Mouse (Mus musculus) bone marrow, adult 2 months (tissue): ENCODE results near the gene Birc7.

Experiments
- CTCF ChIP-seq: fragments of 200-500 bp; IDR thresholded peaks from 2 replicates; pipeline ENCODE4 v1.5.1; 2011; ENCODE audit warnings: low read length, control low read depth; ENCODE audit not compliant: control insufficient read depth, insufficient read depth
- POLR2A ChIP-seq: fragments of 200-500 bp; IDR thresholded peaks from 2 replicates; pipeline ENCODE4 v1.6.1; 2011; ENCODE audit warnings: low read depth, mild to moderate bottlenecking, control low read depth, low read length, borderline replicate concordance; ENCODE audit not compliant: control insufficient read depth

GRCm38 (mm10) chr2:180962616-180963308 is 33.9 kb downstream of the Birc7 start:
- no peak for TF ChIP-seq CTCF
- no peak for TF ChIP-seq POLR2A
